ENCODE assay signal across 10 mouse cellular contexts in genomic region chr13:107644705-107645104, GRCm38 (mm10).
DNase-seq lines count a peak whose midpoint lies in the region; ATAC-seq lines count a peak whose summit lies in the region.
"Had no signal": no experiment of that assay in that cellular context is flagged by ENCODE, and none has a peak within 500 bp of the region (broad histone marks: within the 10 kb centered on the region; RNA-seq: fewer than 3 reads in every experiment).

No protein-coding gene starts in this region.

- WGBS in heart, embryonic 11.5 days (ENCODE audit: insufficient replicate concordance), result 19% methylated on average over 12 of the region's 12 CpGs
- 26% methylated on average over 12 of the region's 12 CpGs for WGBS in liver, embryonic 13.5 days (ENCODE audit: insufficient replicate concordance)

- peaks cover 8% of the 10 kb centered on the region; the same call in 1 of the 2 replicates for H3K4me1 ChIP-seq in heart, embryonic 11.5 days (ENCODE audit: control insufficient read depth, insufficient read depth, low read length)
- H3K4me1 ChIP-seq in liver, embryonic 13.5 days (replicated peaks), result 0 out of 2 replicates have a peak, but pooled peaks cover 2% of the 10 kb centered on the region

- peak overlapping the region; percentile 79 for H3K4me2 ChIP-seq in heart, embryonic 11.5 days
- peak overlapping the region; percentile 51 for H3K4me2 ChIP-seq in liver, embryonic 13.5 days

- ATAC-seq in heart, embryonic 11.5 days (replicated peaks; ENCODE audit: insufficient number of reproducible peaks, low FRiP score, low TSS enrichment), result no peak
- ATAC-seq in liver, embryonic 13.5 days (ENCODE audit: low read depth), result no peak

- H3K27ac ChIP-seq in heart, embryonic 11.5 days (ENCODE audit: low read depth, low read length), result no peak overlapping the region
- H3K27ac ChIP-seq in liver, embryonic 13.5 days, result no peak overlapping the region

- H3K36me3 ChIP-seq in heart, embryonic 11.5 days (ENCODE audit: control insufficient read depth, insufficient read depth, low read length), result no peaks in the 10 kb centered on the region
- H3K36me3 ChIP-seq in liver, embryonic 13.5 days, result no peaks in the 10 kb centered on the region

- H3K27me3 ChIP-seq in heart, embryonic 11.5 days (ENCODE audit: control insufficient read depth, insufficient read depth, low read length), result peaks cover 39% of the 10 kb centered on the region
- peaks cover 49% of the 10 kb centered on the region for H3K27me3 ChIP-seq in liver, embryonic 13.5 days

- DNase-seq in heart, postnatal 25 days (ENCODE audit: low spot score), result no peak
- DNase-seq in right cerebral cortex, postnatal 4 days, result peak; percentile 24
- no peak for DNase-seq in right cerebral cortex, postnatal 25 days
- DNase-seq in liver, embryonic 13.5 days, result no peak
- no peak for DNase-seq in spleen, postnatal 4 days (ENCODE audit: low spot score in 2 of 2)
- no peak for DNase-seq in left cerebral cortex, adult 8-10 months (ENCODE audit: low spot score in 2 of 2)
- no peak for DNase-seq in cerebellum, postnatal 4 days (ENCODE audit: low spot score in 2 of 2)
- DNase-seq: gastrocnemius, postnatal 14 days; thymus, postnatal 25 days had no signal

- H3K9ac ChIP-seq in heart, embryonic 11.5 days (ENCODE audit: low read depth, low read length), result no peak overlapping the region
- H3K9ac ChIP-seq in liver, embryonic 13.5 days, result no peak overlapping the region

- no peaks in the 10 kb centered on the region for H3K9me3 ChIP-seq in heart, embryonic 11.5 days (replicated peaks; ENCODE audit: control insufficient read depth, low read length)
- no peaks in the 10 kb centered on the region for H3K9me3 ChIP-seq in liver, embryonic 13.5 days (replicated peaks)

- peak overlapping the region; percentile 42; the same call in 1 of the 2 replicates for H3K4me3 ChIP-seq in heart, embryonic 11.5 days (ENCODE audit: low read depth, low read length)
- H3K4me3 ChIP-seq in liver, embryonic 13.5 days (replicated peaks), result peak overlapping the region; percentile 28; the same call in 1 of the 2 replicates

- intact Hi-C loops in heart, postnatal 25 days (cut with DNase I), result no loop called here
